Mouse (Mus musculus): Measurements from ENCODE around the gene Gm13279.
"Not testable (repeated sequence)": the region's sequence is repeated elsewhere in the genome, so short reads cannot be mapped to it uniquely, and the experiment has no call there.

Gm13279 gene

DNA sequence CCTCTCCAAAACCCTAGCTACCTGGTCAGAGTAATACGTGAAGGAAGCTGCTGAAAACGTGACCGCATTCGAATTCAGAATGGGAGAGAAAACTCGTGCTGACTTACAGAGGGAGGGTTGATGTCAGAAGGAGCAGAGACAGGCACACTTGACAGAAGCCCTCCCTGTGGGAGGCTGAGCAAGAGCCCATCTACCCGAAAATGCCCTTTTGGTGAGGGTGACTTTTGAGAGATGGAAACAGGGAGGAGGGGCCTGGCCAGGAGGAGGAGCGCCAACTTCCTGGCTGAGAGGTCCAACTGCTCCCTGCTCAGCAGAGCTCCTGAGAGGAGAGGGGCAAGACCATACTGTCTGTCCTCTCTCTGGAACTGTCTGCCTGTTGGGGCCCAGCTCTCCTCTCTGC, 2.2 kb downstream of the Gm13279 start, which contains the start of gene Gm13285:
TSS of gene Gm13285 (plus strand) at position 301 of the 400 bp plus-strand sequence.
- DNase-seq, result peak; percentile 49

DNA sequence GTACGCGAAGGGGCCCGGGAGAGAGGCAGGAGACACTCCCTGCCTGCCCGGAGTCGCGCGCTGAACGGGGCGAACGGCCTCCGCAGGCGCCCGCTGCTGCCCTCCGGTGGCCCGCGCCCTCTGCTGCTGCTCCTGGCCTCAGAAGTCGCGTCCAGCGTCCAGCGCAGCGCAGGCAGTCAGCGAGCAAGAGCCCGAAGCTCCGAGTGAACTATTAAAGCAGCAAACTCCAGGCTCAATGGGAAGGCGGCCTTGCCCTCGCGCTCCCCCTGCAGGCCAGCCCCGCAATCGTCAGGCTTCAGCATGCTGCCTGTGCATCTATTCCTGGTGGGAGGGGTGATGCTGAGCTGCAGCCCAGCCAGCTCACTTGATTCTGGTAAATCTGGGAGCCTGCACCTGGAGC, 5.8 kb downstream of the Gm13279 start, which contains the start of gene Gm13287:
TSS of gene Gm13287 (plus strand) at position 301 of the 400 bp plus-strand sequence.
- DNase-seq, result not testable (repeated sequence)

GRCm38 (mm10) chr4:88805231-88805630, 8.0 kb downstream of the Gm13279 start, which contains the start of gene Gm13288:
TSS of gene Gm13288 (plus strand) at chr4:88805531.
- DNase-seq, result not testable (repeated sequence)

DNA sequence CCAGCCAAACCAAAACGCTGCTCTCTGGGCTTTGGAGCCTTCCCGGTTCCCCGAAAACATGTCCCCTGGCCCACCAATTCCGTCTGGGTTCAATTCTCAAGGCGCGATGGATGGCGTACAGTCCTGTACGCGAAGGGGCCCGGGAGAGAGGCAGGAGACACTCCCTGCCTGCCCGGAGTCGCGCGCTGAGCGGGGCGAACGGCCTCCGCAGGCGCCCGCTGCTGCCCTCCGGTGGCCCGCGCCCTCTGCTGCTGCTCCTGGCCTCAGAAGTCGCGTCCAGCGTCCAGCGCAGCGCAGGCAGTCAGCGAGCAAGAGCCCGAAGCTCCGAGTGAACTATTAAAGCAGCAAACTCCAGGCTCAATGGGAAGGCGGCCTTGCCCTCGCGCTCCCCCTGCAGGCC, 8.6 kb downstream of the Gm13279 start:
- DNase-seq, result peak; percentile 93

DNA sequence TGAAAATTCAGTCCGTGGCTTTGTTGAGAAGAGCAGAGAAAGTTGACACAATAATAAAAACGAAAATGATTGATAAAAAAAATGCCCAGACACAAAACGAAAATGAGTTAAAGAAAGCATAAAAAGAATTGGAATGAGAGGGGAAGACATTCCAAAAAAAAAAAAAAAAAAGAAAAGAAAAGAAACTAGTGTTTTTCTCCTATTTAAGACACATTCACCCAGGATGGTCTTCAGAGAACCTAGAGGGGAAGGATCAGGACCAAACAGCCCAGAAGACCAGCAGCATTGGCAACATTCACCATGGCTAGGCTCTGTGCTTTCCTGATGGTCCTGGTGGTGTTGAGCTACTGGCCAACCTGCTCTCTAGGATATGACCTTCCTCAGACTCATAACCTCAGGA, 18.7 kb downstream of the Gm13279 start, which contains the start of gene Ifna7:
TSS of gene Ifna7 (plus strand) at position 301 of the 400 bp plus-strand sequence.
- DNase-seq, result no peak

DNA sequence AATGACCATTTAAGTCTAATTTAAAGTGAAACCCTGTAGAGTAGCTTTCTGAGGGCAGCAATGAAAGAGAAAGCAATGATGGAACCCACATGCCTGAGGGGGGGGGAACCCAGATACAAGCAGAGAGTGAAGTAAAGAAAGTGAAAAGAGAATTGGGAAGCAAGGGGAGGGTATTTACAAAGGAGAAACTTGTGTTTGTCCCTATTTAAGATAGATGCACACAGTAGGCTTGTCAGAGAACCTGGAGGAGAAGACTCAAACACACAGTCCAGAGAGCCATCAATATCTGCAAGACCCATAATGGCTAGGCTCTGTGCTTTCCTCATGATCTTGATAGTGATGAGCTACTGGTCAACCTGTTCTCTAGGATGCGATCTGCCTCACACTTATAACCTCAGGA, 22.5 kb downstream of the Gm13279 start, which contains the start of gene Ifna11:
TSS of gene Ifna11 (plus strand) at position 301 of the 400 bp plus-strand sequence.
- DNase-seq, result no peak

DNA sequence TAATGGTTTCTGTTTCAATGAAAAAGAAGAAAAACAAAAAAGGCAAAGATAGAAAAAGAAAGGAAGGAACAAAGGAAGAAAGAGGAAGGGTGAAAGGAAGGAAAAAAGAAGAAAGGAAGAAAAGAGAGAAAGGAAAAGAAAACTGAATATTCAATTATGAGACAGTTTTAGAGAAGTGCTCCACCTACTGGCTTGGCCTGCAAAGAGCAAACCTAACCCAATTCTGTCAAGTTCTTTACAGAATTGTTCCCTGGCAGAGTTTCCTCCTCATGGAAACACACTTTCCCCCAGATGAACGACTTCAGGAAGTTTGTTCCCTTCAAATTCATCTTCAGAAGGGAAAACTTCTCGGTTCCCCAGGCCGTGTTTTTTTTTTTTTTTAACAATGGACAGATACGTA, 25.8 kb downstream of the Gm13279 start:
- DNase-seq, result no peak

- DNase-seq, result not testable (repeated sequence)
Measured at GRCm38 (mm10) chr4:88827116-88827515, 29.9 kb downstream of the Gm13279 start, which contains the start of gene Ifna6. TSS of gene Ifna6 (plus strand) at chr4:88827416.

- DNase-seq, result no peak
Measured at GRCm38 (mm10) chr4:88830523-88830922, 33.3 kb downstream of the Gm13279 start.

DNA sequence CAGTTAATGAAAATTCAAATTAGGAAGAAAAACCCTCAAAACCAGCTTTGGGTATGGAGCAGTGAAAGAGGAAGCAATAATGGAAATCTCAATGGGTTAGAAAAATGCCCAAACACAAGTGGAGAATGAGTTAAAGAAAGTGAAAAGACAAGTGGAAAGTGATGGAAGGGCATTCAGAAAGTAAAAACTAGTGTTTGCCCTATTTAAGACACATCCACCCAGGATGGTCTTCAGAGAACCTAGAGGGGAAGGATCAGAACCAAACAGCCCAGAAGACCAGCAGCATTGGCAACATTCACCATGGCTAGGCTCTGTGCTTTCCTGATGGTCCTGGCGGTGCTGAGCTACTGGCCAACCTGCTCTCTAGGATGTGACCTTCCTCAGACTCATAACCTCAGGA, 38.0 kb downstream of the Gm13279 start, which contains the start of gene Ifna5:
TSS of gene Ifna5 (plus strand) at position 301 of the 400 bp plus-strand sequence.
- not testable (repeated sequence) for DNase-seq

DNA sequence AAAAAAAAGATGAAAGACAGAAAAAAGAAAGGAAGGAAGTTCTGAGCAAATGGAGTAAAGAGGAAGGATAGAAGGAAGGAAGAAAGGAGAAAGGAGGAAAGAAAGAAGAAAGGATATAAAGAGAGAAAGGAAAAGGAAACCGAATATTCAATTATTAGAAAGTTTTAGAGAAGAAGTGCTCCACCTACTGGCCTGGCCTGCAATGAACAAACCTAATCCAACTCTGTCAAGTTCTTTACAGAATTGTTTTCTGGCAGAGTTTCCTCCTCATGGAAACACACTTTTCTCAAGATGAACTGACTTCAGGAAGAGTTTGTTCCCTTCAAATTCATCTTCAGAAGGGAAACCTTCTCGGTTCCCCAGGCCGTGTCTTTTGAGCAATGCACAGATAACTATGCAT, 41.6 kb downstream of the Gm13279 start:
- DNase-seq, result no peak

DNA sequence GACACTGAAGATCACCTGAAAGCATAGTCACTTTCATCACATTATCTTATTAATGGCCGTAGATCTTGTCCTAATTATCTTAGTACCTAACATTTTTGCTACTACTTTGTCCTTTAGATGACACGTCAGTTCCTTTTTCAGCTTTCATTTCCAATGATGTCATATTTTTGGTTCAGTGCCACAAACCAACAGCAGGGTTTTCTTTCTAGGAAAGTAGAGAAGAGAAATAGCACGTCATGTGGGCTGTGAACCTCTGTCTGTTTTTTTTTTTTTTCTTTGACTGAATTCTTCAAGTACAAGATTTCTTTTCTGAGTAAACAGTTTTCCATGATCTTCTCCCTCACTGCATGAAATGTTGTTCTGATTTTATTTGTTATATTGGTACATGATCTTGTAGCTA, 42.9 kb downstream of the Gm13279 start:
- DNase-seq, result no peak

GRCm38 (mm10) chr4:88841438-88841911, 44.3 kb downstream of the Gm13279 start, which contains the start of gene Ifna4:
TSS of gene Ifna4 (plus strand) at chr4:88841861.
- no peak for DNase-seq

DNA sequence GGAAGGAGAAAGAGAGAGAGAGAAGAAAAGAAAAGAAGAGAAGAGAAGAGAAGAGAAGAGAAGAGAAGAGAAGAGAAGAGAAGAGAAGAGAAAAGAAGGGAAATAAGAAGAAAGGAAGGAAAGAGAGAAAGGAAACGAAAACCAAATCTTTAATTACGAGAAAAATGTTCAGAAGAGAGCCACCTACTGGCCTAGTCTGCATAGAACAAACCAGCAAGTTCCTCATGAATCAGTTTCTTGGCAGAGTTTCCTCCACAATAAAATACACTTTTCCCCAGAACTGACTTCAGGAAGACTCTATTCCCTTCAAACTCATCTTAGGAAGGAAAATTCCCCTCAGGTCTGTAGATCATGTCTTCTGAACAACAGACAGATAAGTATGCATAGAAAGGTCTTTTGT, 48.1 kb downstream of the Gm13279 start:
- DNase-seq, result no peak

All from heart, adult 11 months (tissue).